Mouse (Mus musculus): Measurements from ENCODE around the gene Vps18.

DNA sequence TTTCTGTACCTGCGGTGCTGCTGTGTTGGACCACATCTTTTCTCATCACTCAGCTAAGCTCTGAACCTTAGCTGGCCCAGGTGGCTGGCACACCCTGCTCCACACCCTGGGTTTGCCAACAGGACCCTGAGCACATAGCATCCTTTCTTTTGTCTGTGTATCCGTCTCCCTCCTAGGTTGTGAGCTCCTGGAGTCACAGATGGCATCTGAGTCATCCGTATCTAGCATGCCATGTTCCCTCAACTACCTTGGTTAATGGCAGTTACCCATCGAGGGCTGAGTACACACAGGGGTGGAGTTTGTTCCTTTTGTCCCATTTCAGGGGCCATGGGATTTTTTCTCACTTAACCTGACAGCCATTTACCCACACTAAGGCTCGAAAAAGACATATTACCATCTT lies 38.2 kb upstream of the Vps18 start:
- TF ChIP-seq CTCF (IDR thresholded peaks at IDR 0.05; ENCODE audit: low read depth, low read length), result no peak
- TF ChIP-seq POLR2AphosphoS5 (IDR thresholded peaks at IDR 0.05; ENCODE audit: insufficient replicate concordance, low read depth, low read length), result no peak
- no peak for TF ChIP-seq GATA1 (IDR thresholded peaks at IDR 0.05; ENCODE audit: borderline replicate concordance, low read length)
- TF ChIP-seq TAL1 (conservative IDR thresholded peaks at IDR 0.05; ENCODE audit: low read depth, low read length), result no peak

Data from G1E (cell line).